Mouse (Mus musculus) embryonic facial prominence, embryonic 12.5 days (tissue): ENCODE measurements around the gene Ntf3. TPM values are rescaled to one million over a fixed set of nuclear protein-coding genes. Genes with fewer than 3 reads are reported as not detected.

Source experiments
- ATAC-seq: fragments of 200-750 bp; cut with Nextera tagmentation; 2 replicates; pipeline ENCODE4 v1.8.0; 2017; ENCODE audit not compliant: insufficient number of reproducible peaks, insufficient read depth, low FRiP score, low TSS enrichment
- H3K27ac ChIP-seq: fragments of 300-500 bp; sonication (generic); 2 replicates; pipeline ENCODE4 v1.5.1; 2016; ENCODE audit warnings: mild to moderate bottlenecking
- H3K27me3 ChIP-seq: fragments of 300-500 bp; sonication (generic); 2 replicates; pipeline ENCODE4 v1.6.1; 2016; ENCODE audit warnings: mild to moderate bottlenecking, moderate library complexity
- H3K36me3 ChIP-seq: fragments of 300-500 bp; sonication (generic); 2 replicates; pipeline ENCODE4 v1.6.1; 2016; ENCODE audit warnings: mild to moderate bottlenecking
- H3K4me1 ChIP-seq: fragments of 300-500 bp; sonication (generic); 2 replicates; pipeline ENCODE4 v1.6.1; 2016
- H3K4me2 ChIP-seq: fragments of 300-500 bp; sonication (generic); replicated peaks from 2 replicates; pipeline ENCODE4 v1.6.1; 2016; ENCODE audit warnings: mild to moderate bottlenecking, moderate library complexity
- H3K4me3 ChIP-seq: fragments of 300-500 bp; sonication (generic); 2 replicates; pipeline ENCODE4 v1.5.1; 2016; ENCODE audit warnings: mild to moderate bottlenecking
- H3K9ac ChIP-seq: fragments of 300-500 bp; sonication (generic); 2 replicates; pipeline ENCODE4 v1.6.1; 2016; ENCODE audit warnings: mild to moderate bottlenecking, moderate library complexity
- H3K9me3 ChIP-seq: fragments of 300-500 bp; sonication (generic); 2 replicates; pipeline ENCODE4 v1.6.1; 2016; ENCODE audit warnings: mild to moderate bottlenecking, moderate library complexity
- WGBS: fragments of 180-500 bp; shearing (Covaris S2); methylation state at CpG from one replicate; pipeline ENCODE4 v1.1.7; 2016; 5-methylcytosine and 5-hydroxymethylcytosine counted together
- polyA plus RNA-seq: library from polyadenylated mRNA; unstranded; fragments of >200 nt; fragmentation: Nextera tagmentation; extraction: Ambion mirVana; gene quantifications from 2 replicates; pipeline ENCODE4 v1.2.1, GENCODE M21; 2016

The Ntf3 gene
- polyA plus RNA-seq, 1 experiment from 2014 or later: 30.2 TPM

DNA sequence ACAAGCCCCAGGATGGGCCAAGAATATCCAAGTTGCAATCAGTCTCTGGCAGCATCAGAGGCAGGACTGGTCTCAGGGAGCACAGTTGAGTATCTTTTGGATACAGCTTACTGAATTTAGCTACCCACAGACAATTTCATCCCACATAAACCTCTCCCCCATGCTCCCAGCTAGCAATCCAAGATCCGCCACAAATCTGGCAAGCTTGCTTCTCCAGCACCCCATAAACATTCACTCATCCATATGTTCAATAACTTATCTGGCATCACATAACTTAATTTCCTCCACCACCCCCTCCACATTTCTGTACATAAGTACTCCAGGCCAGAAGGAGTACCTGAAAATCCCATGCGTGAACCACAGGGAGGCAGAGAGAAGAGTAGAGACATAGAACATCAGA lies 10.8 kb downstream of the Ntf3 start:
- Histone ChIP-seq H3K4me1 (peaks cover 44% of the 10 kb centered on the region), H3K4me3 (no peak overlapping the region), H3K9ac (no peak overlapping the region), H3K9me3 (no peaks in the 10 kb centered on the region), H3K27me3 (no peaks in the 10 kb centered on the region), H3K36me3 (peaks cover 13% of the 10 kb centered on the region; the same call in 1 of the 2 replicates), H3K27ac (no peak overlapping the region), H3K4me2 (no peak overlapping the region)
- 85% methylated on average over 2 of the region's 2 CpGs for WGBS
- ATAC-seq: no peak

GRCm38 (mm10) chr6:126154372-126154982 lies 12.2 kb downstream of the Ntf3 start:
- no peak overlapping the region for H3K27ac ChIP-seq
- 37% methylated on average over 8 of the region's 8 CpGs for WGBS
- peaks cover 13% of the 10 kb centered on the region; the same call in 1 of the 2 replicates for H3K36me3 ChIP-seq

DNA sequence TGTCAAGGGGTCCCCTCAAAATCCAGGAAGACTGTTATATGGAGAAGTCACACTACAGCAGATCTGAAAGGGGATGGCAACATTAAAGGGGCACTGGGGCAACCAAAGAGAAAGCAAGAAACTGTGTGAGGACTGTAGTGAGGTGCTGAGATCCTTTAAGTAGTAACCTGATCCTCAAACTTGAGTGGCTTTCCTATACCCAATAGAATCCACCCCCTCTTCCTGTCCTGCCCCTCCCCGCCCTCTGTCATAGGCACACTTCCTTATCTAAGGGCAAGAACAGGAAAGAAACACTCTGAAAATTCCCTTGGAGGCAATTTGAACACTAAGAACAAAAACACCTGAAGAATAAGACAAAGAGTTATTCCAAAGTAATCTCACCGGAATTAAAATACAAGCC lies 13.6 kb downstream of the Ntf3 start:
- no peaks in the 10 kb centered on the region for H3K27me3 ChIP-seq
- H3K4me2 ChIP-seq: no peak overlapping the region
- H3K9me3 ChIP-seq: no peaks in the 10 kb centered on the region
- no peak overlapping the region for H3K27ac ChIP-seq
- no peak for ATAC-seq
- H3K9ac ChIP-seq: no peak overlapping the region
- H3K4me3 ChIP-seq: no peak overlapping the region
- peaks cover 24% of the 10 kb centered on the region; the same call in 1 of the 2 replicates for H3K4me1 ChIP-seq
- peaks cover 7% of the 10 kb centered on the region; the same call in 1 of the 2 replicates for H3K36me3 ChIP-seq
- 71% methylated on average over 2 of the region's 2 CpGs for WGBS

More at GRCm38 (mm10) chr6:126154372-126154982, 12.2 kb downstream of the Ntf3 start:
- Histone ChIP-seq H3K9ac (no peak overlapping the region), H3K9me3 (no peaks in the 10 kb centered on the region), H3K4me1 (peaks cover 32% of the 10 kb centered on the region; the same call in 1 of the 2 replicates), H3K27me3 (no peaks in the 10 kb centered on the region), H3K4me3 (no peak overlapping the region), H3K4me2 (no peak overlapping the region)
- ATAC-seq: no peak

DNA sequence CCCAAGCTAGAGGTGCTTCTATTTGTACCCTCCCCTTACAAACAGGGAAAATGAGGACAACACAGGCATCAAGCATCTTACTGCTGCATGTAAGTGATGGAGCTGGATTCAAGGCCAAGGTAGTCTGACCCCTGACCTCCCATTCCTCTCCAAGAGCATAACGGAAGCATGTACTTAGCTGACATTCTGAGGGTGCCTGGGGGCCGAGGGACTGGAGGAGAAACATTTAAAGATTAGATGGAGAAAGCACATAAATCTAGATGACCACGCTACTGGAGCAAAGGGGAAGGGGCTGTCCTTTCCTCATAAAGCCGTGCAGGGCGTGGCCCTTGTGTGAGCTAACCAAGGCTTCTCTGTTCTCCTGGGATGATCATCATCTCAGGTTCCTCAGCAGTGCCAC lies 23.1 kb downstream of the Ntf3 start:
- H3K9me3 ChIP-seq: no peaks in the 10 kb centered on the region
- no peak overlapping the region for H3K4me2 ChIP-seq
- no peak for ATAC-seq
- peaks cover 27% of the 10 kb centered on the region for H3K4me1 ChIP-seq
- no peaks in the 10 kb centered on the region for H3K27me3 ChIP-seq
- WGBS: 59% methylated on average over 5 of the region's 5 CpGs
- 0 out of 2 replicates have a peak, but pooled peaks cover 3% of the 10 kb centered on the region for H3K36me3 ChIP-seq
- H3K27ac ChIP-seq: no peak overlapping the region
- no peak overlapping the region for H3K4me3 ChIP-seq
- H3K9ac ChIP-seq: no peak overlapping the region

DNA sequence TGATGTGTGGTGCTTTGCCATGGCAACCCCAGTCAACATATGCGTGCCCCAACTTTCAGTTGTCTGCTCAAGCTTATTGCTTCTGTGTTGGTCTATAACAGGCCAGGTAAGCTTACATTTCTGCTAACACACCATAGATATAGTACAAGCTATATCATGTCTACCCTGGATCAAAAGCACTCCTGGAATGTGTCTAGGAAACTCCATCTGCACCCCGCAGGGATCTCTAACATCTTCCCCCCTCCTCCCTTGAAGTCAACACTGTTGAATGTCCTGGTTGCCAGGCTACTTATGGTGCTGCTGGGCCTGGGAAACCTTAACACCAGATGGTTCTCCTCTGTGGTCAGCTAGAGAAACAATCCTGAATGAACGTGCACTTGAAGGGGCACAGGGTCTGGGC lies 24.0 kb downstream of the Ntf3 start:
- ATAC-seq: no peak
- Histone ChIP-seq H3K9me3 (no peaks in the 10 kb centered on the region), H3K27me3 (no peaks in the 10 kb centered on the region), H3K27ac (no peak overlapping the region), H3K4me1 (peaks cover 27% of the 10 kb centered on the region), H3K4me3 (no peak overlapping the region), H3K36me3 (0 out of 2 replicates have a peak, but pooled peaks cover 7% of the 10 kb centered on the region), H3K4me2 (no peak overlapping the region), H3K9ac (no peak overlapping the region)
- WGBS: 50% methylated on average over 3 of the region's 3 CpGs

- Histone ChIP-seq H3K27me3 (no peaks in the 10 kb centered on the region; the same call in 1 of the 2 replicates), H3K9me3 (no peaks in the 10 kb centered on the region), H3K36me3 (0 out of 2 replicates have a peak, but pooled peaks cover 14% of the 10 kb centered on the region), H3K4me2 (no peak overlapping the region), H3K27ac (no peak overlapping the region), H3K4me1 (peaks cover 27% of the 10 kb centered on the region), H3K4me3 (no peak overlapping the region), H3K9ac (no peak overlapping the region)
- WGBS: 76% methylated on average over 8 of the region's 8 CpGs
- ATAC-seq: no peak
These were observed 24.6 kb downstream of the Ntf3 start for GRCm38 (mm10) chr6:126142021-126142554.

GRCm38 (mm10) chr6:126141472-126141871 lies 25.2 kb downstream of the Ntf3 start:
- H3K4me2 ChIP-seq: no peak overlapping the region
- no peak overlapping the region for H3K9ac ChIP-seq
- no peak overlapping the region for H3K27ac ChIP-seq
- WGBS: 50% methylated on average over 13 of the region's 13 CpGs
- H3K9me3 ChIP-seq: no peaks in the 10 kb centered on the region
- H3K4me3 ChIP-seq: no peak overlapping the region
- H3K27me3 ChIP-seq: no peaks in the 10 kb centered on the region; the same call in 1 of the 2 replicates
- H3K4me1 ChIP-seq: peaks cover 27% of the 10 kb centered on the region
- ATAC-seq: no peak
- 0 out of 2 replicates have a peak, but pooled peaks cover 14% of the 10 kb centered on the region for H3K36me3 ChIP-seq

- WGBS: 85% methylated on average over 6 of the region's 6 CpGs
- H3K4me1 ChIP-seq: peaks cover 27% of the 10 kb centered on the region
- H3K9ac ChIP-seq: no peak overlapping the region
- 0 out of 2 replicates have a peak, but pooled peaks cover 14% of the 10 kb centered on the region for H3K36me3 ChIP-seq
- no peaks in the 10 kb centered on the region; the same call in 1 of the 2 replicates for H3K27me3 ChIP-seq
- no peak overlapping the region for H3K4me2 ChIP-seq
- no peak for ATAC-seq
- no peak overlapping the region for H3K4me3 ChIP-seq
- H3K9me3 ChIP-seq: no peaks in the 10 kb centered on the region
- H3K27ac ChIP-seq: no peak overlapping the region
These were observed 25.7 kb downstream of the Ntf3 start for GRCm38 (mm10) chr6:126140961-126141360.

- Histone ChIP-seq H3K9me3 (no peaks in the 10 kb centered on the region), H3K4me1 (peaks cover 27% of the 10 kb centered on the region), H3K4me2 (no peak overlapping the region), H3K9ac (no peak overlapping the region), H3K4me3 (no peak overlapping the region), H3K27ac (no peak overlapping the region), H3K27me3 (no peaks in the 10 kb centered on the region; the same call in 1 of the 2 replicates), H3K36me3 (0 out of 2 replicates have a peak, but pooled peaks cover 14% of the 10 kb centered on the region)
- WGBS: 89% methylated on average over 2 of the region's 2 CpGs
- ATAC-seq: no peak
These were observed 26.3 kb downstream of the Ntf3 start for GRCm38 (mm10) chr6:126140416-126140815.

DNA sequence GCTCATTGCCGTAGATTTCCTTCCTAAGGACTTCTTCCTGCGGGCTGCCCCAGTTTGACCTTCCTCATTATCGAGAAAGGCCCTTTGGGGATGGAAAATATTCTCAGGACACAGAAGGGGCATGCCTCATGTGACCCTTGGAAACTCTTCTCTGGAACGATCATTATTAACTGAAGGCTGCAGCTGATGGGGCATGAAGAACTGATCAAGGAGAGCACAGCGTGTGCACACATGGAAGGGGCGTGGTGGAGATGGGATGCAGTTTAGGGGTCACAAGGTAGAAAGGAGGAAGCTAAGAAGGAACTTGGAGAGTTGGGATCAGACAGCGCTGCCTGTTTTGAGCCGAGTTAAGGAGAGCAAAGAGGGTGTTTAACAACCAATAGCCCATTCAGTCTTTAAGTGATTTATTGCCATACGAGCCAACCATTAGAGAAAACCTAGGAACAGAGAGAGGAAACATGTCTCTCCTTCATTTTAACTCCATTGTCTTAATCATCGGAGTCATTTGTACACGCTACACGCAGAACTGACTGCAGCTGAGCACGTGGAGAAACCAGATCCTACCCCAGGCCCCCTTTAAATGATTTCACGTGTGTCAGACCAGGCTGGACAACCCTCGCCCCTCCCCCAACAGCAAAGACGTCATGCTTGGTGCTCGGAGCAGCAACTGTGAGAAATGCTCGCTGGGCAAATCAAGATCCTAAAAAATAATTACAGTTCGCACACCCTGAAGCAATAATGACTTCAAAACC lies 32.4 kb downstream of the Ntf3 start:
- ATAC-seq: peak; percentile 69; the same call in 1 of the 2 replicates
- H3K27ac ChIP-seq: peak overlapping the region; percentile 70
- WGBS: 27% methylated on average over 19 of the region's 19 CpGs
- peaks cover 28% of the 10 kb centered on the region for H3K4me1 ChIP-seq
- peak overlapping the region; percentile 26 for H3K4me2 ChIP-seq
- no peaks in the 10 kb centered on the region for H3K9me3 ChIP-seq
- H3K9ac ChIP-seq: no peak overlapping the region
- no peaks in the 10 kb centered on the region; the same call in 1 of the 2 replicates for H3K27me3 ChIP-seq
- no peak overlapping the region for H3K4me3 ChIP-seq
- H3K36me3 ChIP-seq: 0 out of 2 replicates have a peak, but pooled peaks cover 11% of the 10 kb centered on the region

GRCm38 (mm10) chr6:126128238-126128637 lies 38.5 kb downstream of the Ntf3 start:
- Histone ChIP-seq H3K4me3 (no peak overlapping the region), H3K4me2 (no peak overlapping the region), H3K36me3 (no peaks in the 10 kb centered on the region), H3K4me1 (peaks cover 21% of the 10 kb centered on the region), H3K9me3 (no peaks in the 10 kb centered on the region), H3K27me3 (no peaks in the 10 kb centered on the region), H3K27ac (no peak overlapping the region), H3K9ac (no peak overlapping the region)
- no peak for ATAC-seq
- 77% methylated on average over 7 of the region's 7 CpGs for WGBS
